In the genomic region with DNA sequence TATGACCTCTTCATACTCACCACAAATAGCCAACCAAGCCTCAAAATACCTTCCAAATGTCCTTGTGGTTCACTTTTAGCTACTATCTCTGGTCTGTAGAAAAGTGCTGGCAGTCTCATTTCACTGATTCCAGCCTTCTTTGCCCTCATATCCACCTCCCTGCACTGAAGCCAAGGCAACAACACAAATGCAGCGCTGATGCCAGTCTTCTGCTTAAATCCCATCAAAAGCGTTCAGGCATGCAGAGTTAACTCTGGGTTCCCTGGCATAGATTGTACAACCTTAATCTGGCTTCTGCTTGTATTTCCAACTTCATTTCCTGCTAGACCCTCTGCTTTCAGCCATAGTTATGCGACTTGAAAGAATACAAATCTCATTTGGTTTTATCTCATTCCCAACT, we compare ENCODE assay signal across 17 mouse cellular contexts.
DNase-seq lines count a peak whose midpoint lies in the region; ATAC-seq and TF ChIP-seq lines count a peak whose summit lies in the region.
"Had no signal": no experiment of that assay in that cellular context is flagged by ENCODE, and none has a peak within 500 bp of the region (broad histone marks: within the 10 kb centered on the region; RNA-seq: fewer than 3 reads in every experiment).

No protein-coding gene starts in this region.

- ATAC-seq in intestine, postnatal 0 days: no peak
- ATAC-seq: forebrain, embryonic 13.5 days; forebrain, embryonic 15.5 days; forebrain, postnatal 0 days had no signal

- no peak overlapping the region for H3K27ac ChIP-seq in intestine, postnatal 0 days (ENCODE audit: low read depth, low read length)
- H3K27ac ChIP-seq: embryonic facial prominence, embryonic 10.5 days; embryonic facial prominence, embryonic 12.5 days; forebrain, embryonic 13.5 days; forebrain, embryonic 15.5 days had no signal

- no peak overlapping the region for H3K9ac ChIP-seq in intestine, postnatal 0 days (ENCODE audit: low read depth, low read length)
- H3K9ac ChIP-seq: embryonic facial prominence, embryonic 12.5 days; forebrain, embryonic 13.5 days; forebrain, embryonic 15.5 days; forebrain, postnatal 0 days had no signal

- H3K27me3 ChIP-seq in intestine, postnatal 0 days (replicated peaks; ENCODE audit: control insufficient read depth, insufficient read depth, low read length): no peaks in the 10 kb centered on the region
- H3K27me3 ChIP-seq: embryonic facial prominence, embryonic 12.5 days; forebrain, embryonic 13.5 days; forebrain, embryonic 15.5 days had no signal

- no peaks in the 10 kb centered on the region for H3K4me1 ChIP-seq in intestine, postnatal 0 days (replicated peaks; ENCODE audit: control insufficient read depth, insufficient read depth, low read length)
- H3K4me1 ChIP-seq: embryonic facial prominence, embryonic 10.5 days; embryonic facial prominence, embryonic 12.5 days; forebrain, embryonic 13.5 days; forebrain, embryonic 15.5 days had no signal

- peak; percentile 59 to 64 for DNase-seq in cerebellum, postnatal 14 days
- no peak for DNase-seq in cerebellum, postnatal 36 days
- peak; percentile 14 for DNase-seq in left cerebral cortex, postnatal 4 days
- DNase-seq in left cerebral cortex, postnatal 25 days (ENCODE audit: low spot score in 2 of 2): no peak
- peak; percentile 35 for DNase-seq in brain, embryonic 14.5 days (ENCODE audit: low read depth)
- DNase-seq: adrenal gland, adult 2 months; adrenal gland, postnatal 10 days; adrenal gland, postnatal 25 days; cerebellum, adult 11-12 months; cerebellum, adult 2 months; cerebellum, adult 9-11 months; forebrain, postnatal 0 days had no signal

- H3K4me3 ChIP-seq in intestine, postnatal 0 days (ENCODE audit: low read depth, low read length): no peak overlapping the region
- H3K4me3 ChIP-seq: embryonic facial prominence, embryonic 10.5 days; embryonic facial prominence, embryonic 12.5 days; forebrain, embryonic 13.5 days; forebrain, embryonic 15.5 days had no signal

- no peak for TF ChIP-seq POLR2A in brain, embryonic 14.5 days (IDR thresholded peaks at IDR 0.05; ENCODE audit: borderline replicate concordance, extremely low read depth, insufficient read depth, insufficient read length, poor library complexity, severe bottlenecking)

- intact Hi-C loops in left cerebral cortex, postnatal 4 days (cut with DNase I): no loop called here
- intact Hi-C loops in left cerebral cortex, postnatal 25 days (cut with DNase I): no loop called here

- WGBS in intestine, postnatal 0 days: 89% methylated on average over 3 of the region's 3 CpGs

- TF ChIP-seq CTCF in brain, embryonic 14.5 days (IDR thresholded peaks at IDR 0.05; ENCODE audit: borderline replicate concordance, extremely low read depth, insufficient read depth, insufficient read length): no peak
- no peak for TF ChIP-seq CTCF in intestine, postnatal 0 days (IDR thresholded peaks at IDR 0.05; ENCODE audit: low read depth)

- H3K9me3 ChIP-seq in intestine, postnatal 0 days (ENCODE audit: control insufficient read depth): no peaks in the 10 kb centered on the region
- H3K9me3 ChIP-seq: embryonic facial prominence, embryonic 10.5 days; embryonic facial prominence, embryonic 12.5 days; forebrain, embryonic 13.5 days; forebrain, embryonic 15.5 days had no signal

- no peaks in the 10 kb centered on the region for H3K36me3 ChIP-seq in intestine, postnatal 0 days (ENCODE audit: control insufficient read depth, insufficient read depth)
- H3K36me3 ChIP-seq: embryonic facial prominence, embryonic 10.5 days; embryonic facial prominence, embryonic 12.5 days; forebrain, embryonic 15.5 days had no signal

- H3K4me2 ChIP-seq in intestine, postnatal 0 days (replicated peaks; ENCODE audit: low read depth): no peak overlapping the region
- H3K4me2 ChIP-seq: embryonic facial prominence, embryonic 12.5 days; forebrain, embryonic 13.5 days; forebrain, embryonic 15.5 days had no signal

Comparison
In these comparisons a context has a peak if more than half of its experiments do, and no peak if none do; other contexts are left out.
1. DNase-seq: peak in cerebellum, postnatal 14 days (2 of 2), left cerebral cortex, postnatal 4 days (single experiment) and brain, embryonic 14.5 days (single experiment); none in cerebellum, postnatal 36 days (0 of 2) and left cerebral cortex, postnatal 25 days (0 of 2).